Mouse (Mus musculus): ENCODE results near the gene Ctbp2.

DNA sequence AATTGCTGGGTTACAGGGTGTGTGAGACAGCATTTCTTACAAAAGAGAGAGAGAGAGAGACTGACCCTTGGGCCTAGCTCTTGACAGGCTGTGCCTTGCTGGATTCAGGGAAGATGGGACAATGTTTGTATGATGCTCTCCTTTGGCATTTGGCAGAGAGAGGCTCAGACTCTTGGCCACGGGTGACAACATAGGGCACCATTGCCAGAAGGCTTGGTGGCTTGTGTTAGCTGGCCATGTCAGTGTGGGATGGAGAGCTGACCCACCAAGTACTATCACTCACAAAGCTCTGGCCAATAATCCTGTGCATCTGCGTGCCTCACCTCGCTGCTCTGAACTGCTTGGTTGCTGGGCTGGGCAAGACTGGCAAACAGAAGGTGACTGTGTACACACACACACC is 113.7 kb downstream of the Ctbp2 start:
- TF ChIP-seq CTCF (IDR thresholded peaks at IDR 0.05) (no peak), EP300 (IDR thresholded peaks at IDR 0.05) (no peak)
